Mouse (Mus musculus) bone marrow, adult 2 months (tissue): Measurements from ENCODE around the gene Zfp36l2.

Source experiments
- CTCF ChIP-seq: fragments of 200-500 bp; IDR thresholded peaks from 2 replicates; pipeline ENCODE4 v1.5.1; 2011; ENCODE audit warnings: low read length, control low read depth; ENCODE audit not compliant: control insufficient read depth, insufficient read depth
- POLR2A ChIP-seq: fragments of 200-500 bp; IDR thresholded peaks from 2 replicates; pipeline ENCODE4 v1.6.1; 2011; ENCODE audit warnings: low read depth, mild to moderate bottlenecking, control low read depth, low read length, borderline replicate concordance; ENCODE audit not compliant: control insufficient read depth

DNA sequence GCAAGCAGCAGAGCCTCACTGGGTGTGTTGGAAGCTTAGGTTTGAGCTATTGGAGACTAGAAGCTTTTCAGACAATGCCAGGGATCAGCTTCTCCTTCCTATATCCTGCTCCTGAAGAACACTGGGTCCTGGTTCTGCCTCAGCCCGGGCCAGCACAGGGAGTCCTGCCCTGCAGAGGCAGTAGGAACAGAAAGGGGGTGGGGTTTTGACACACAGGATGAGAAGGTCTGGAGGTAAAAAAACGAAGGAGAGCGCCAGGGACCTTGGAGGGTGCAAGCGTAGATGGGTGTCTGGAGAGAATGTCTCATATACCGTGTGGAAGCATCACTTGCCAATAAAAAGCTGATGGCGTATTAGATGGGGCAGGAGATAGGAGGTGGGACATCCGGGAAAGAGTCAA is 11.3 kb downstream of the Zfp36l2 start:
- TF ChIP-seq POLR2A (no peak), CTCF (no peak)
